Mouse (Mus musculus) liver, embryonic 14.5 days (tissue): ENCODE measurements at regions not wholly inside any gene's neighbourhood (a gene's known extent, or its start where the extent isn't known, plus 50 kb on each side); places are given as distances from the start of the nearest gene placed in this dataset.

Source experiments
- CTCF ChIP-seq: IDR thresholded peaks from 2 replicates; pipeline ENCODE4 v1.5.1; 2016; ENCODE audit warnings: antibody characterized with exemption, low read depth, control low read depth
- EP300 ChIP-seq: IDR thresholded peaks from 2 replicates; pipeline ENCODE4 v1.6.1; 2016; ENCODE audit warnings: antibody characterized with exemption, low read depth

DNA sequence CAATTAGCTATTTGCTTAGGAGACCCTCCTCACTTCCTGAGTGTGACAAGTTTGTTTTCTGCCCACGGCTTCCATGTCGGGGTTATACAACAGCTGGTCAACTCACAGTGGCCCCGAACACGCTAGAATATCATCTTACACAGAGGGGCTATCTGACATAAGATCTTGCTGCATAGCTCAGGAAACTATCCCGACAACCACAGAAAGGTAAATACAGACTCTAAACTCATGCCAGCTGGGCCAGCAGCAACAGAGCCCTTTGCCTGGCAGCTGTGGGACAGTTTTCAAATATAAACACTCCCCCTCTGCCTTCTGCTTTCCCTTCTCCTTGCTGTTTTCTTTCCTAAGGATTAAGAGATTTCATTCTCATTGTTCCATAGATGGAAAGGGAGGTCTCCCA, 352.5 kb downstream of the Tns1 start:
- TF ChIP-seq CTCF (no peak), EP300 (no peak)
